Comparison of ENCODE assay signal across 10 mouse cellular contexts in the genomic region with DNA sequence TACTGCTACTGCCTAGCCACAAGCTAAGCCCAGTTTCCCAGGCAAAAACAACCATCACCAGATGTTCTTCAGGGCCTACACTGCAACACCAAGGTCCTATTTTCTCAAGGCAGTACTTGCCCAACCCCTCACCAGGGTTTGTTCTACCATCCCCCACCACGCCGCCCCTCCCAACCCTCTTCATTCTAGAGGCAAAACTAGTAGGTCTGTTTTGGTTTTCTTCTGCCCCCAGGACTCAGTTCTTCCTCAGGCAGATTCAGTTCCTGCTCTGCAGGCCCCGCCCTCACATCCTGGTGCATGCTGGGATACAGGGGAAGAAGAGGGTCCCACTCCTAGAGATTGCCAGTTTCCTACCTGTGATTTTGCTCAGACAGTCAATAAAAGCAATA. TPM values are rescaled to one million over a fixed set of nuclear protein-coding genes. Genes with fewer than 3 reads are reported as not detected.
DNase-seq lines count a peak whose midpoint lies in the region; ATAC-seq and TF ChIP-seq lines count a peak whose summit lies in the region.
"Had no signal": no experiment of that assay in that cellular context is flagged by ENCODE, and none has a peak within 500 bp of the region (broad histone marks: within the 10 kb centered on the region; RNA-seq: fewer than 3 reads in every experiment).

No protein-coding gene starts in this region.

- H3K27ac ChIP-seq in heart, postnatal 0 days (ENCODE audit: low read depth) = peak overlapping the region; percentile 33; the same call in 1 of the 2 replicates
- no peak overlapping the region for H3K27ac ChIP-seq in heart, embryonic 11.5 days (ENCODE audit: low read depth, low read length)
- H3K27ac ChIP-seq in MEL (ENCODE audit: control insufficient read depth, low read depth, low read length) = peak overlapping the region; percentile 26
- H3K27ac ChIP-seq in lung, embryonic 16.5 days (ENCODE audit: low read length) = peak overlapping the region; percentile 98
- H3K27ac ChIP-seq in stomach, embryonic 15.5 days = peak overlapping the region; percentile 81
- H3K27ac ChIP-seq: hindbrain, postnatal 0 days had no signal

- H3K4me1 ChIP-seq in heart, postnatal 0 days (ENCODE audit: control insufficient read depth, insufficient read depth) = peaks cover 23% of the 10 kb centered on the region
- H3K4me1 ChIP-seq in heart, embryonic 11.5 days (ENCODE audit: control insufficient read depth, insufficient read depth, low read length) = peaks cover 12% of the 10 kb centered on the region; the same call in 1 of the 2 replicates
- peaks cover 4 to 18% of the 10 kb centered on the region in 2 experiments; a peak in 3 of 4 replicates for H3K4me1 ChIP-seq in MEL (ENCODE audit: control insufficient read depth in 1 of 2, insufficient read depth in 2 of 2, low read length in 2 of 2)
- H3K4me1 ChIP-seq in lung, embryonic 16.5 days (replicated peaks; ENCODE audit: control insufficient read depth, insufficient read depth, low read length) = peaks cover 48% of the 10 kb centered on the region
- peaks cover 29% of the 10 kb centered on the region; the same call in 1 of the 2 replicates for H3K4me1 ChIP-seq in stomach, embryonic 15.5 days

- peak in 1 of 2 experiments; percentile 19; a peak in 2 of 4 replicates for TF ChIP-seq POLR2A in MEL (IDR thresholded peaks at IDR 0.05; ENCODE audit: control insufficient read depth in 1 of 2, insufficient read depth in 1 of 2, low read depth in 1 of 2, low read length in 2 of 2, poor library complexity in 1 of 2)

- no peak for ATAC-seq in heart, postnatal 0 days (ENCODE audit: insufficient read depth, low read depth)
- no peak for ATAC-seq in heart, embryonic 11.5 days (replicated peaks; ENCODE audit: insufficient number of reproducible peaks, low FRiP score, low TSS enrichment)
- ATAC-seq in lung, embryonic 16.5 days (ENCODE audit: low read depth) = no peak
- ATAC-seq in stomach, embryonic 15.5 days (ENCODE audit: insufficient read depth, low FRiP score, low read depth) = no peak
- ATAC-seq: hindbrain, postnatal 0 days had no signal

- H3K4me2 ChIP-seq in heart, postnatal 0 days (ENCODE audit: low read depth, low read length) = no peak overlapping the region
- H3K4me2 ChIP-seq in heart, embryonic 11.5 days = no peak overlapping the region
- peak overlapping the region; percentile 26; the same call in 1 of the 2 replicates for H3K4me2 ChIP-seq in lung, embryonic 16.5 days (ENCODE audit: low read depth, low read length)
- H3K4me2 ChIP-seq in stomach, embryonic 15.5 days = no peak overlapping the region

- no peaks in the 10 kb centered on the region for H3K9me3 ChIP-seq in heart, postnatal 0 days (replicated peaks; ENCODE audit: control insufficient read depth, low read length)
- H3K9me3 ChIP-seq in heart, embryonic 11.5 days (replicated peaks; ENCODE audit: control insufficient read depth, low read length) = no peaks in the 10 kb centered on the region
- H3K9me3 ChIP-seq in MEL (replicated peaks; ENCODE audit: insufficient read depth, low read length) = no peaks in the 10 kb centered on the region
- H3K9me3 ChIP-seq in lung, embryonic 16.5 days (ENCODE audit: control insufficient read depth, low read length) = no peaks in the 10 kb centered on the region
- no peaks in the 10 kb centered on the region for H3K9me3 ChIP-seq in stomach, embryonic 15.5 days

- DNase-seq in heart, postnatal 0 days (ENCODE audit: low spot score) = no peak
- DNase-seq in MEL (ENCODE audit: low read depth, low spot score) = peak; percentile 63
- no peak for DNase-seq in frontal cortex, postnatal 14 days (ENCODE audit: low spot score in 2 of 2)
- no peak for DNase-seq in urinary bladder, postnatal 10 days (ENCODE audit: low spot score)
- DNase-seq in layer of hippocampus, postnatal 36 days = no peak
- DNase-seq: cerebellum, adult 11 months had no signal

- TF ChIP-seq RAD21 in MEL (IDR thresholded peaks at IDR 0.05; ENCODE audit: low read depth, low read length) = no peak

- H3K27me3 ChIP-seq in heart, postnatal 0 days (ENCODE audit: control insufficient read depth, insufficient read depth, low read length) = no peaks in the 10 kb centered on the region
- no peaks in the 10 kb centered on the region for H3K27me3 ChIP-seq in heart, embryonic 11.5 days (ENCODE audit: control insufficient read depth, insufficient read depth, low read length)
- H3K27me3 ChIP-seq in MEL (ENCODE audit: control insufficient read depth in 1 of 2, insufficient read depth in 2 of 2, low read length in 2 of 2) = no peaks in the 10 kb centered on the region
- no peaks in the 10 kb centered on the region for H3K27me3 ChIP-seq in lung, embryonic 16.5 days (ENCODE audit: control insufficient read depth, insufficient read depth, low read depth, low read length)
- H3K27me3 ChIP-seq in stomach, embryonic 15.5 days (replicated peaks) = no peaks in the 10 kb centered on the region

- TF ChIP-seq CTCF in heart, postnatal 0 days (IDR thresholded peaks at IDR 0.05; ENCODE audit: low read depth) = no peak
- no peak for TF ChIP-seq CTCF in MEL (IDR thresholded peaks at IDR 0.05 in 2 of 3, conservative IDR thresholded peaks at IDR 0.05 in 1 of 3; ENCODE audit: control insufficient read depth in 1 of 3, insufficient read depth in 1 of 3, low read depth in 2 of 3, low read length in 3 of 3, poor library complexity in 1 of 3, severe bottlenecking in 1 of 3)

- WGBS in heart, postnatal 0 days = 82% methylated on average over 3 of the region's 3 CpGs
- WGBS in heart, embryonic 11.5 days (ENCODE audit: insufficient replicate concordance) = 76% methylated on average over 3 of the region's 3 CpGs
- 72% methylated on average over 3 of the region's 3 CpGs for WGBS in lung, embryonic 16.5 days
- 76% methylated on average over 3 of the region's 3 CpGs for WGBS in stomach, embryonic 15.5 days

- H3K36me3 ChIP-seq in heart, postnatal 0 days (replicated peaks; ENCODE audit: control insufficient read depth, insufficient read depth, low read length) = peaks cover 25% of the 10 kb centered on the region
- peaks cover 17% of the 10 kb centered on the region for H3K36me3 ChIP-seq in heart, embryonic 11.5 days (ENCODE audit: control insufficient read depth, insufficient read depth, low read length)
- H3K36me3 ChIP-seq in MEL (ENCODE audit: control insufficient read depth in 1 of 2, insufficient read depth in 2 of 2, low read length in 2 of 2) = peaks cover 0 to 14% of the 10 kb centered on the region in 2 experiments; a peak in 3 of 4 replicates
- H3K36me3 ChIP-seq in lung, embryonic 16.5 days (ENCODE audit: control insufficient read depth, insufficient read depth, low read length) = peaks cover 19% of the 10 kb centered on the region
- peaks cover 11% of the 10 kb centered on the region for H3K36me3 ChIP-seq in stomach, embryonic 15.5 days

- no peak for TF ChIP-seq EP300 in heart, postnatal 0 days (IDR thresholded peaks at IDR 0.05; ENCODE audit: low read depth)
- TF ChIP-seq EP300 in MEL (IDR thresholded peaks at IDR 0.05; ENCODE audit: low read depth in 1 of 2, low read length in 2 of 2) = no peak

- no peak overlapping the region for H3K4me3 ChIP-seq in heart, postnatal 0 days (ENCODE audit: low read depth, low read length)
- H3K4me3 ChIP-seq in heart, embryonic 11.5 days (ENCODE audit: low read depth, low read length) = no peak overlapping the region
- H3K4me3 ChIP-seq in MEL (ENCODE audit: control insufficient read depth in 1 of 2, insufficient read depth in 1 of 2, low read depth in 2 of 2, low read length in 2 of 2) = peak overlapping the region; percentile 3 to 13; a peak in 2 of 4 replicates
- no peak overlapping the region for H3K4me3 ChIP-seq in lung, embryonic 16.5 days (ENCODE audit: low read length)
- H3K4me3 ChIP-seq in stomach, embryonic 15.5 days (replicated peaks) = no peak overlapping the region

- no peaks in the 10 kb centered on the region for H3K79me2 ChIP-seq in MEL (ENCODE audit: control insufficient read depth, insufficient read depth, low read length, poor library complexity)

- no peak overlapping the region for H3K9ac ChIP-seq in heart, postnatal 0 days (replicated peaks; ENCODE audit: low read depth, low read length)
- no peak overlapping the region for H3K9ac ChIP-seq in heart, embryonic 11.5 days (ENCODE audit: low read depth, low read length)
- peak overlapping the region; percentile 31; the same call in 1 of the 2 replicates for H3K9ac ChIP-seq in MEL (ENCODE audit: control insufficient read depth, low read depth, low read length, poor library complexity, severe bottlenecking)
- H3K9ac ChIP-seq in lung, embryonic 16.5 days (ENCODE audit: low read length) = peak overlapping the region; percentile 57
- H3K9ac ChIP-seq in stomach, embryonic 15.5 days = no peak overlapping the region

TF ChIP-seq in MEL, 35 proteins besides CTCF, POLR2A, EP300 and RAD21:
- no peak for TF ChIP-seq POLR2AphosphoS5 (IDR thresholded peaks at IDR 0.05; ENCODE audit: borderline replicate concordance, low read depth, low read length)
- peak; percentile 67 for TF ChIP-seq ELF1 (IDR thresholded peaks at IDR 0.05; ENCODE audit: low read depth, low read length)
- peak; percentile 8; the same call in 1 of the 2 replicates for TF ChIP-seq NELFE (IDR thresholded peaks at IDR 0.05; ENCODE audit: low read depth, low read length)
- TF ChIP-seq RCOR1 (IDR thresholded peaks at IDR 0.05; ENCODE audit: low read depth, low read length) = 0 out of 2 replicates have a peak, but pooled peaks have one; percentile 16
- no peak for TF ChIP-seq MXI1 (IDR thresholded peaks at IDR 0.05; ENCODE audit: low read depth, low read length)
- no peak for TF ChIP-seq ZNF384 (IDR thresholded peaks at IDR 0.05; ENCODE audit: low read depth, low read length)
- no peak for TF ChIP-seq GABPA (IDR thresholded peaks at IDR 0.05; ENCODE audit: low read depth, low read length)
- TF ChIP-seq HCFC1 (IDR thresholded peaks at IDR 0.05; ENCODE audit: low read depth, low read length) = peak; percentile 66
- no peak for TF ChIP-seq JUND (IDR thresholded peaks at IDR 0.05; ENCODE audit: low read depth, low read length)
- TF ChIP-seq POLR2AphosphoS2 (IDR thresholded peaks at IDR 0.05; ENCODE audit: low read length) = no peak
- no peak for TF ChIP-seq SMC3 (IDR thresholded peaks at IDR 0.05; ENCODE audit: low read depth, low read length)
- TF ChIP-seq GATA1 (IDR thresholded peaks at IDR 0.05; ENCODE audit: low read depth, low read length) = no peak

RNA-seq across cellular contexts. Expression of a gene that starts 14.2 kb away (rescaled TPM):
- 31.9 and 47.6 TPM in 2 replicates for total RNA-seq in heart, postnatal 0 days (2014; rRNA removed; ENCODE audit: low replicate concordance)
- 7.7 and 10.9 TPM in 2 replicates for polyA plus RNA-seq in heart, postnatal 0 days (2015; fragmentation: Nextera tagmentation; extraction: Ambion mirVana)
- polyA plus RNA-seq in heart, embryonic 11.5 days (2014; fragmentation: Nextera tagmentation; extraction: Ambion mirVana) = 21.7 and 24.3 TPM in 2 replicates
- total RNA-seq in MEL (2012; rRNA removed) = 4.7 and 5.5 TPM in 2 replicates
- 10 to 100 TPM in 1 of 2 experiments, not detected in 1; 10.4 TPM for polyA plus RNA-seq in MEL (2012; ENCODE audit: insufficient read depth in 1 of 2, insufficient read length in 2 of 2, low read depth in 1 of 2, low replicate concordance in 2 of 2, missing spikeins in 1 of 2)
- polyA plus RNA-seq in lung, embryonic 16.5 days (2015; fragmentation: Nextera tagmentation; extraction: Ambion mirVana) = 32.7 and 33.0 TPM in 2 replicates
- polyA plus RNA-seq in stomach, embryonic 15.5 days (2015; fragmentation: Nextera tagmentation; extraction: Ambion mirVana) = 19.6 and 21.8 TPM in 2 replicates
- total RNA-seq in layer of hippocampus, postnatal 36 days (2021) = 10 to 100 TPM; 16.9 to 18.0 TPM

Comparison
In these comparisons a context has a peak if more than half of its experiments do, and no peak if none do; other contexts are left out.
1. H3K4me3 ChIP-seq: peak in MEL (2 of 2); none in heart, postnatal 0 days (single experiment), heart, embryonic 11.5 days (single experiment), lung, embryonic 16.5 days (single experiment) and stomach, embryonic 15.5 days (single experiment).
2. H3K9ac ChIP-seq: peak in MEL (single experiment) and lung, embryonic 16.5 days (single experiment); none in heart, postnatal 0 days (single experiment), heart, embryonic 11.5 days (single experiment) and stomach, embryonic 15.5 days (single experiment).